Mouse (Mus musculus): ENCODE measurements around the gene Inpp5a.

DNA sequence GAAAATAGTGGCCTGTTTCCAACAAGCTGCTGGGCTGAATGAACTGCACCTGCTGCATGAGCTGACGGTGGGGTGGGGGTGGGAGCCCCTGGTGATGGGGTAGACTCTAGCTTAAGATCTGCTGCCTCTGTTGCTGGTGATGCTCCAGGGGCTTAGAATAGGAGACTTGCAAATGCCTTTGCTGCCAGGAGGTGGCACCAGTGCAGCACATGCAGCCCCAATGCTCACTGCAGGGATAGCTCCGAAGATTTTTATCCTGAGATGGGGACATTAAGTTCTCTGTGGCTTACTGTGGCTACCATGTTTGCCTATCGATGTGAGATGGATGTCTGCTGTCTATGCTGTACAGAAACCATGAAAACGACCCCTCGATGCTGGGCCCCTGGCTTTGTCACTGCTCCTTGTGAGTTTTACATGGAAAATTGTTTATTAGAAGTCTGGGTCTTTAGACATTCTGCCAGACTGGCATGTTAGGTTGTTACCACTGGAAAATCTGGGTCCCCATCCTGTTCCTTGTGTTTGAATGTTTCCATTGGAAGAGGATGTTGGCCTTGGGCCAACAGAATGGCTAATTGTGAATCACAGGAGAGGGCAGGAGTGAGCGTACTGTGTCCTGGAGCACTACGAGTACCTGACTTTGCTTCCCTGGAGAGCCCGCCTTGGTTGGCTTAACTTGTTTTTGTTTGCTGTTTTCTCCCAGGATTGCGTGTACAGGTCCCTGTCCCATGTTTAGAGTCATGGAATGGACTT lies 95.5 kb downstream of the Inpp5a start:
- peak; percentile 54 for TF ChIP-seq CTCF (IDR thresholded peaks at IDR 0.05; ENCODE audit: control insufficient read depth, insufficient read depth, low read length)
- TF ChIP-seq POLR2A (IDR thresholded peaks at IDR 0.05; ENCODE audit: borderline replicate concordance, control insufficient read depth, low read depth, low read length) = no peak
